Mouse (Mus musculus) liver, adult (tissue): ENCODE results near the gene Kcnk12.

ENCODE experiments used
- GATA4 ChIP-seq: IDR thresholded peaks from 2 replicates; pipeline ENCODE4 v1.6.1; 2014; ENCODE audit warnings: mild to moderate bottlenecking, low read length; ENCODE audit not compliant: insufficient replicate concordance

The Kcnk12 gene

GRCm38 (mm10) chr17:87797688-87798291 lies at the start of gene Kcnk12:
Gene Kcnk12 (minus strand): TSS chr17:87797994.
- TF ChIP-seq GATA4: no peak

- TF ChIP-seq GATA4: no peak
Measured at GRCm38 (mm10) chr17:87842156-87842555, 44.4 kb upstream of the Kcnk12 start.

- no peak for TF ChIP-seq GATA4
Measured at GRCm38 (mm10) chr17:87840079-87840478, 42.3 kb upstream of the Kcnk12 start.

- no peak for TF ChIP-seq GATA4
Measured at GRCm38 (mm10) chr17:87834850-87835249, 37.1 kb upstream of the Kcnk12 start.

GRCm38 (mm10) chr17:87826909-87827308 lies 29.1 kb upstream of the Kcnk12 start:
- no peak for TF ChIP-seq GATA4

- TF ChIP-seq GATA4: no peak
Measured at GRCm38 (mm10) chr17:87826036-87826560, 28.3 kb upstream of the Kcnk12 start.

GRCm38 (mm10) chr17:87825454-87826008 lies 27.7 kb upstream of the Kcnk12 start:
- TF ChIP-seq GATA4: no peak

- TF ChIP-seq GATA4: no peak
Measured at GRCm38 (mm10) chr17:87823031-87823430, 25.2 kb upstream of the Kcnk12 start.

- no peak for TF ChIP-seq GATA4
Measured at GRCm38 (mm10) chr17:87809556-87809955, 11.8 kb upstream of the Kcnk12 start.

GRCm38 (mm10) chr17:87799948-87800340 lies 2.1 kb upstream of the Kcnk12 start:
- no peak for TF ChIP-seq GATA4

- no peak for TF ChIP-seq GATA4
Measured at GRCm38 (mm10) chr17:87799212-87799947, 1.6 kb upstream of the Kcnk12 start.

- TF ChIP-seq GATA4: no peak
Measured at GRCm38 (mm10) chr17:87798423-87798941, 688 bp upstream of the Kcnk12 start.

- no peak for TF ChIP-seq GATA4
Measured at GRCm38 (mm10) chr17:87796881-87797416, 845 bp downstream of the Kcnk12 start.

- no peak for TF ChIP-seq GATA4
Measured at GRCm38 (mm10) chr17:87795927-87796714, 1.7 kb downstream of the Kcnk12 start.

GRCm38 (mm10) chr17:87794801-87795200 lies 3.0 kb downstream of the Kcnk12 start:
- TF ChIP-seq GATA4: no peak
